Mouse (Mus musculus) heart, adult 2 months (tissue): ENCODE measurements around the gene Syn3. TPM values are rescaled to one million over a fixed set of nuclear protein-coding genes. Genes with fewer than 3 reads are reported as not detected.
A peak's percentile ranks its signal among the peaks of the same experiment; 100 is the strongest.

Experiments
- DNase-seq, 2 experiments: peaks; one replicate each; pipeline ENCODE4 v3.0.0; 2021
- H3K27ac ChIP-seq: fragments of 200-600 bp; 2 replicates; pipeline ENCODE4 v1.8.1; 2022
- H3K27me3 ChIP-seq: fragments of 200-500 bp; 2 replicates; pipeline ENCODE4 v1.6.1; 2012; ENCODE audit warnings: mild to moderate bottlenecking, low read length, inconsistent platforms, mixed read lengths; ENCODE audit not compliant: control insufficient read depth, insufficient read depth
- H3K36me3 ChIP-seq: fragments of 200-500 bp; 2 replicates; pipeline ENCODE4 v1.6.1; 2012; ENCODE audit warnings: low read length, inconsistent platforms; ENCODE audit not compliant: control insufficient read depth, insufficient read depth
- H3K4me1 ChIP-seq: fragments of 200-500 bp; 2 replicates; pipeline ENCODE4 v1.6.1; 2011; ENCODE audit warnings: low read length; ENCODE audit not compliant: control insufficient read depth, insufficient read depth
- H3K4me3 ChIP-seq: fragments of 200-600 bp; 2 replicates; pipeline ENCODE4 v1.8.1; 2022
- H3K79me2 ChIP-seq: fragments of 200-500 bp; replicated peaks from 2 replicates; pipeline ENCODE4 v1.6.1; 2012; ENCODE audit warnings: mild to moderate bottlenecking, inconsistent platforms, low read length, moderate library complexity, mixed read lengths; ENCODE audit not compliant: control insufficient read depth, insufficient read depth
- H3K9ac ChIP-seq: fragments of 200-500 bp; 2 replicates; pipeline ENCODE4 v1.6.1; 2012; ENCODE audit warnings: low read depth, mild to moderate bottlenecking, control low read depth, inconsistent platforms, low read length, mixed read lengths
- CTCF ChIP-seq: fragments of 200-600 bp; IDR thresholded peaks from 2 replicates; pipeline ENCODE4 v1.8.1; 2022; ENCODE audit warnings: antibody characterized with exemption, mild to moderate bottlenecking, moderate library complexity
- EP300 ChIP-seq: fragments of 200-500 bp; IDR thresholded peaks from 2 replicates; pipeline ENCODE4 v1.6.1; 2011; ENCODE audit warnings: low read depth, low read length, control low read depth; ENCODE audit not compliant: insufficient read depth
- POLR2A ChIP-seq: fragments of 200-500 bp; IDR thresholded peaks from 2 replicates; pipeline ENCODE4 v1.6.1; 2011; ENCODE audit warnings: mild to moderate bottlenecking, low read depth, low read length, control low read depth; ENCODE audit not compliant: insufficient read depth
- whole genome bisulfite sequencing: fragments of 180-500 bp; shearing (Covaris S2); methylation state at CpG from one replicate; pipeline ENCODE4 v1.1.7; 2018; 5-methylcytosine and 5-hydroxymethylcytosine counted together
- intact Hi-C: fragments of 180-260 bp; cut with DNase I; formaldehyde crosslinking; loops from one replicate; pipeline ENCODE4 v1.15.1; 2025
- polyA plus RNA-seq: library from polyadenylated mRNA; depleted of rRNA; stranded (reverse); fragments of >200 nt; gene quantifications from 2 replicates; pipeline ENCODE4 v1.2.3, GENCODE M21; 2012
- total RNA-seq, 2 experiments: library from RNA; stranded (reverse); gene quantifications; 2 replicates each; pipeline ENCODE4 v1.2.3; 2021

The Syn3 gene
- total and polyA plus RNA-seq, 3 experiments: 0.31 to 0.75 (median 0.41) TPM

GRCm38 (mm10) chr10:86332942-86333341 is 165.8 kb downstream of the Syn3 start:
- no peaks in the 10 kb centered on the region for H3K27me3 ChIP-seq
- peak overlapping the region; percentile 52 for H3K27ac ChIP-seq
- H3K9ac ChIP-seq: no peak overlapping the region
- H3K4me1 ChIP-seq: peaks cover 44% of the 10 kb centered on the region
- H3K4me3 ChIP-seq: no peak overlapping the region
- intact Hi-C loops: no loop called here
- 0 out of 2 replicates have a peak, but pooled peaks cover 3% of the 10 kb centered on the region for H3K79me2 ChIP-seq
- TF ChIP-seq EP300 (no peak), CTCF (no peak)
- no peak for DNase-seq
- peaks cover 51% of the 10 kb centered on the region for H3K36me3 ChIP-seq
- WGBS: 54% methylated on average over 3 of the region's 3 CpGs

- H3K27ac ChIP-seq: peak overlapping the region; percentile 68
- no peak for TF ChIP-seq CTCF
- TF ChIP-seq EP300: peak; percentile 45; the same call in 1 of the 2 replicates
- peak; percentile 28; the same call in 1 of the 2 replicates for TF ChIP-seq POLR2A
- no peak overlapping the region for H3K4me3 ChIP-seq
- DNase-seq: peak in 1 of 2 experiments; percentile 66
- H3K27me3 ChIP-seq: no peaks in the 10 kb centered on the region
- intact Hi-C loops: no loop called here
- peak overlapping the region; percentile 61 for H3K9ac ChIP-seq
- WGBS: 12% methylated on average over 7 of the region's 7 CpGs
- H3K79me2 ChIP-seq: peaks cover 3% of the 10 kb centered on the region; the same call in 1 of the 2 replicates
- H3K36me3 ChIP-seq: peaks cover 53% of the 10 kb centered on the region
- peaks cover 44% of the 10 kb centered on the region for H3K4me1 ChIP-seq
These were observed 166.9 kb downstream of the Syn3 start for GRCm38 (mm10) chr10:86331681-86332281.

GRCm38 (mm10) chr10:86330993-86331680 is 167.6 kb downstream of the Syn3 start:
- intact Hi-C loops: no loop called here
- no peak for DNase-seq
- H3K79me2 ChIP-seq: peaks cover 3% of the 10 kb centered on the region; the same call in 1 of the 2 replicates
- H3K27ac ChIP-seq: peak overlapping the region; percentile 68
- peak overlapping the region; percentile 61 for H3K9ac ChIP-seq
- no peak for TF ChIP-seq EP300
- TF ChIP-seq CTCF: no peak
- no peak for TF ChIP-seq POLR2A
- H3K4me1 ChIP-seq: peaks cover 43% of the 10 kb centered on the region
- peaks cover 56% of the 10 kb centered on the region for H3K36me3 ChIP-seq
- WGBS: 51% methylated on average over 5 of the region's 5 CpGs
- H3K27me3 ChIP-seq: no peaks in the 10 kb centered on the region
- H3K4me3 ChIP-seq: no peak overlapping the region; the same call in 1 of the 2 replicates

GRCm38 (mm10) chr10:86329241-86329882 is 169.3 kb downstream of the Syn3 start:
- intact Hi-C loops: no loop called here
- Histone ChIP-seq H3K36me3 (peaks cover 55% of the 10 kb centered on the region), H3K27ac (peak overlapping the region; percentile 26), H3K79me2 (peaks cover 5% of the 10 kb centered on the region), H3K27me3 (no peaks in the 10 kb centered on the region), H3K4me1 (peaks cover 44% of the 10 kb centered on the region), H3K9ac (no peak overlapping the region), H3K4me3 (no peak overlapping the region)
- DNase-seq: no peak
- 70% methylated on average over 8 of the region's 8 CpGs for WGBS
- TF ChIP-seq POLR2A (no peak), EP300 (no peak)

- Histone ChIP-seq H3K27me3 (no peaks in the 10 kb centered on the region), H3K79me2 (peaks cover 2% of the 10 kb centered on the region), H3K4me3 (no peak overlapping the region), H3K9ac (no peak overlapping the region), H3K36me3 (peaks cover 61% of the 10 kb centered on the region), H3K4me1 (peaks cover 47% of the 10 kb centered on the region), H3K27ac (peak overlapping the region; percentile 18)
- no peak for DNase-seq
- intact Hi-C loops: no loop called here
- 62% methylated on average over 2 of the region's 2 CpGs for WGBS
- TF ChIP-seq POLR2A (no peak), EP300 (no peak), CTCF (peak; percentile 53)
These were observed 170.0 kb downstream of the Syn3 start for GRCm38 (mm10) chr10:86328691-86329090.

- Histone ChIP-seq H3K79me2 (peaks cover 2% of the 10 kb centered on the region), H3K27me3 (no peaks in the 10 kb centered on the region), H3K9ac (no peak overlapping the region), H3K27ac (no peak overlapping the region; the same call in 1 of the 2 replicates), H3K36me3 (peaks cover 65% of the 10 kb centered on the region), H3K4me3 (no peak overlapping the region), H3K4me1 (peaks cover 49% of the 10 kb centered on the region)
- DNase-seq: no peak
- intact Hi-C loops: no loop called here
- WGBS: 77% methylated on average over 4 of the region's 4 CpGs
- TF ChIP-seq CTCF (no peak), POLR2A (no peak), EP300 (no peak)
These were observed 170.6 kb downstream of the Syn3 start for GRCm38 (mm10) chr10:86328143-86328542.
